Mouse (Mus musculus): ENCODE measurements at regions not wholly inside any gene's neighbourhood (a gene's known extent, or its start where the extent isn't known, plus 50 kb on each side); places are given as distances from the start of the nearest gene placed in this dataset.

GRCm38 (mm10) chr14:78375746-78376495, 68.1 kb upstream of the Tnfsf11 start:
- DNase-seq (ENCODE audit: low spot score in 2 of 2): no peak

- no peak for DNase-seq (ENCODE audit: low spot score in 2 of 2)
Observed at GRCm38 (mm10) chr14:78372102-78372501, 64.3 kb upstream of the Tnfsf11 start.

- no peak for DNase-seq (ENCODE audit: low spot score in 2 of 2)
Observed at GRCm38 (mm10) chr14:78368881-78369280, 61.0 kb upstream of the Tnfsf11 start.

DNA sequence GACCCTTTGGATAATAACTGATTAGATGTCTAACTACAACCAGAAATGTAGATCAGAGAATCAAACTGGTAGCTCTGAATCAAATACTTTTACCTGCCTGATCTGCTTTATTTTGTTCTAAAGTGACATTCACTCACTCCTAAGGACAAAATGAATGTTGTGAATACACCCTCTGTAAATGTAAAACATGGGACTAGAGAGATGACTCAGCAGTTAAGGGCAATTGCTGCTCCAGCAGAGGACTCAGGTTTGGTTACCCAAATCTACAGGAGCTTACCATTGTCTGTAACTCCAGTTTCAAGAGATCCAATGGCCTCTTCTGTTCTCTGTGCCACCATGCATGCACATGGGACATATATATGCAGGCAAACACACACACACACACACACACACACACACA, 57.0 kb upstream of the Tnfsf11 start:
- DNase-seq (ENCODE audit: low spot score in 2 of 2): no peak

GRCm38 (mm10) chr14:78363123-78363522, 55.3 kb upstream of the Tnfsf11 start:
- DNase-seq (ENCODE audit: low spot score in 2 of 2): no peak
